Mouse (Mus musculus): ENCODE data around the gene Soat2. TPM values are rescaled to one million over a fixed set of nuclear protein-coding genes. Genes with fewer than 3 reads are reported as not detected.

The Soat2 gene
- 0.10 and 0.14 TPM in 2 replicates for polyA plus RNA-seq (2016; fragmentation: Nextera tagmentation; extraction: Ambion mirVana)

DNA sequence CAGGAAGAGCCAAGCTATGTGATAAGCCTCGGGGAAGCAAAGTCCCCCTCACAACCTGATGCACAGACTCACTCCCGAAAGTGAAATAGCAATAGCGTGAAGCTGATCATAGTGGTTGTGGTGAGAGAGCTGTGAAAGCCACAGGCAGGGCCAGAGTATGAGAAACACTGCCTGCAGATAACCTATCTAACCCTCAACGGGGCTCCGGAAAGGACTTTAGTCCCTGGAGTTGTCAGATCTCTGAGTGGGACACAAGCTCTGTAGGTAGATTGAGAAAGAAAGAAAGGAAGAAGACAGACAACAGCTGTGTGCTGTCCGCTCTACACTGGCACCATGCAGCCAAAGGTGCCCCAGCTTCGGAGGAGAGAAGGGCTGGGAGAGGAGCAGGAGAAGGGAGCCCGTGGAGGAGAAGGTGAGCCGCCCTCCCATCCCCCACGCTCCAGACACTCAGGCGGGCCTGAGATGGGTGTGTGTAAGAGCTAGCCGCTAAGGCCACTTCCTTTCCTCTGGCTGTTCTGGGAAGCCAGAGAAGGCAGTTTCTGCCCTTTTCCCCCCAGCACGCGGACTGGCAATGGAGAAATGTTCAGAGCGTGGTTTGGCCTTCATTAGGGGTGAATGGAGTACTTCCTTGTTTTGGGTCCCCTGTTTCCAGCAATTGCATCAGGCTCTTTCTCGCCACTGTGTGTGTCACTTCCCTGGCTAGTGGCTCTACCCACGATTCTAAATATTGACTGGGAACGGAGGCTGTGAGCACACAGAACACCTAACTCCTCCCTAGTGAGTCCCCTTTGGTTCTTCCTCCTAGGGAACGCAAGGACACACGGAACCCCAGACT lies at the start of gene Soat2:
TSS of gene Soat2 (plus strand) at position 226 of the 835 bp plus-strand sequence.
- WGBS: 60% methylated on average over 20 of the region's 20 CpGs
- no peak within 1 kb of the TSS for H3K27ac ChIP-seq (replicated peaks)

GRCm38 (mm10) chr15:102100996-102101671 lies 49.2 kb upstream of the Soat2 start:
- ATAC-seq (ENCODE audit: low FRiP score, low read depth): 0 out of 2 replicates have a peak, but pooled peaks have one; percentile 5
- H3K27me3 ChIP-seq: peaks cover 84% of the 10 kb centered on the region
- peak overlapping the region; percentile 54 for H3K4me3 ChIP-seq
- H3K4me2 ChIP-seq (replicated peaks): peak overlapping the region; percentile 87
- H3K9ac ChIP-seq (replicated peaks): peak overlapping the region; percentile 62; the same call in 1 of the 2 replicates
- peaks cover 63% of the 10 kb centered on the region for H3K4me1 ChIP-seq
- WGBS: 27% methylated on average over 10 of the region's 10 CpGs
- peaks cover 18% of the 10 kb centered on the region for H3K36me3 ChIP-seq
- no peaks in the 10 kb centered on the region for H3K9me3 ChIP-seq
- H3K27ac ChIP-seq (replicated peaks): peak overlapping the region; percentile 47; the same call in 1 of the 2 replicates

More for the DNA sequence above, at the start of gene Soat2:
- Histone ChIP-seq H3K4me2 (replicated peaks) (no peak within 1 kb of the TSS), H3K4me1 (0 out of 2 replicates have a peak, but pooled peaks cover 2% of the 10 kb centered on the region), H3K4me3 (no peak within 1 kb of the TSS), H3K9me3 (no peaks in the 10 kb centered on the region), H3K9ac (replicated peaks) (no peak within 1 kb of the TSS), H3K36me3 (no peaks in the 10 kb centered on the region), H3K27me3 (peaks cover 7% of the 10 kb centered on the region)
- ATAC-seq (ENCODE audit: low FRiP score, low read depth): no peak

DNA sequence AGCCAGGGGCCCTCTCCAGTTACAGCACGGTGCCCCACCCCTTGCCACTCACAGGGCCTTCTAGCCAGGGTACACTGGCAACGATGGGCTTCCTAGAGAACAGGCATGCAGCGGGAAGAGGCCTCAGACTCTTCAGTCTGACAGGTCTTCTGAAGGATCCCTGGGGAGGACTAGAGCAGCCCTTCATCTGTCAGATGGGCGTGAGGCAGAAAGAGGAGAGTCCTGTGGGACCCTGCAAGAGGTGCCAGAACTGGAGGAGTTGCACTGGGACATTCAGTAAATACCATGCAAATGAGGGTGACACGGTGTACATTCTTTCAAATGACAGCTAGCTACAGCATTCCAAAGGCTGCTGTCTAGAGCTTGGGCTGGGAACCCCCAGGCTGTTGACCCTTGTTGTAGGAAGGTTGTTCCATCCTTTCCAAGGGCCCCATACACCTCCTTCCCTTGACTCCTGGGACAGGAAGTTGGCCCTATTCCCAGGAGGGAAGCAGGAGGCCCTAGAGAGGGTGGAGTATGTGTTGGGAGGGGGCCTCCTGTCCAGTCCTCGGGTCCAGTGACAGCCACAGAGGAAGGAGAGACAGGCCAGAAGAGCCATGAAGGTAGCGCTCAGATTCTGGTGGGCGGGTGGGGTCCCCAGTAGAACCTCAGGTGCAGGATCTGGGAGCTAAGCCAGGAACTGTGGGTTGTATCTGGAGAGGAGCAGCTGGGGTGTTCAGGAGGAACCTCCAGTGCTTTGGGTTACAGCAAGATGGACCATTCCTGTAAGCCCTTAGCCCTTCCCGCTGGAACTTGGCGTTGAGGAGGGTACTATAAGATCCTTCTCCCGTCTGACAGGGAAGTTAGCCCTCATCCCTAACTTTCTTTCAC lies 48.4 kb upstream of the Soat2 start:
- Histone ChIP-seq H3K9me3 (no peaks in the 10 kb centered on the region), H3K36me3 (peaks cover 12% of the 10 kb centered on the region), H3K4me3 (no peak overlapping the region), H3K4me1 (peaks cover 71% of the 10 kb centered on the region), H3K27me3 (peaks cover 92% of the 10 kb centered on the region), H3K9ac (replicated peaks) (no peak overlapping the region), H3K4me2 (replicated peaks) (peak overlapping the region; percentile 87; the same call in 1 of the 2 replicates), H3K27ac (replicated peaks) (peak overlapping the region; percentile 47; the same call in 1 of the 2 replicates)
- no peak for ATAC-seq (ENCODE audit: low FRiP score, low read depth)
- WGBS: 36% methylated on average over 11 of the region's 11 CpGs

- peak overlapping the region; percentile 10; the same call in 1 of the 2 replicates for H3K4me2 ChIP-seq (replicated peaks)
- H3K36me3 ChIP-seq: peaks cover 5% of the 10 kb centered on the region
- H3K9ac ChIP-seq (replicated peaks): 0 out of 2 replicates have a peak overlapping the region, but pooled peaks have one; percentile 32
- H3K27ac ChIP-seq (replicated peaks): peak overlapping the region; percentile 47
- 13% methylated on average over 6 of the region's 6 CpGs for WGBS
- no peaks in the 10 kb centered on the region for H3K9me3 ChIP-seq
- ATAC-seq (ENCODE audit: low FRiP score, low read depth): no peak
- H3K4me1 ChIP-seq: peaks cover 78% of the 10 kb centered on the region
- peaks cover 97% of the 10 kb centered on the region for H3K27me3 ChIP-seq
- H3K4me3 ChIP-seq: no peak overlapping the region
These were observed 47.7 kb upstream of the Soat2 start for GRCm38 (mm10) chr15:102102548-102103121.

DNA sequence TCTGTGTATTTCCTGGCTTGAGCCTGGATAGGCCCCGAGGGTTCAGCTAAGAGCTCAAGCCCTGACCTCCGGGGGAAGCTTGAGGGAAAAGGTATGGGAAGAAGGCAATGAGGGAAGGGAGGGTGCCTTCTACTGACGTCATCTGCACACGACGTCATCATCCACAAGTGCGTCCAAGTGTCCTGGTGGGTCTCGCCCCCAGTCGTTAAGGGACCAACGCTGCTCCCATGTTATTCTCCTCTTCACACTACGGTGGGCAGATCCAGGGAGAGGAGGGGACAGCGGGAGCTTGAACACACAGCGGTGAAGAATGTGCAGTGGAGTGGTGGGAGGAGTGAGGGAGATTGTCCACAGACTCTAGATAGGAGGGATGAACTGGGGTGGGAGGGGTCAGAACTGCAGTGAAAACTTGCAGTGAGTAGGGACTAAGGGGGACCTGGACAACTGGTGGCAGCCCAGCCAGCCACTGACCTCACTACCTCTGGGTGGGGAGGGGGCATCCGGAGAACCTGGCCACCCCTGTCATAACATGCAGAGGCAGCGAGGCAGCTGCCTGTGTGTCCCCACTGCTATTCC lies 46.9 kb upstream of the Soat2 start:
- peaks cover 95% of the 10 kb centered on the region for H3K27me3 ChIP-seq
- no peak for ATAC-seq (ENCODE audit: low FRiP score, low read depth)
- H3K27ac ChIP-seq (replicated peaks): 0 out of 2 replicates have a peak overlapping the region, but pooled peaks have one; percentile 47
- no peak overlapping the region; the same call in 1 of the 2 replicates for H3K4me3 ChIP-seq
- peaks cover 75% of the 10 kb centered on the region for H3K4me1 ChIP-seq
- H3K36me3 ChIP-seq: no peaks in the 10 kb centered on the region
- H3K4me2 ChIP-seq (replicated peaks): peak overlapping the region; percentile 25
- 0 out of 2 replicates have a peak overlapping the region, but pooled peaks have one; percentile 15 for H3K9ac ChIP-seq (replicated peaks)
- H3K9me3 ChIP-seq: no peaks in the 10 kb centered on the region
- WGBS: 9% methylated on average over 14 of the region's 14 CpGs

DNA sequence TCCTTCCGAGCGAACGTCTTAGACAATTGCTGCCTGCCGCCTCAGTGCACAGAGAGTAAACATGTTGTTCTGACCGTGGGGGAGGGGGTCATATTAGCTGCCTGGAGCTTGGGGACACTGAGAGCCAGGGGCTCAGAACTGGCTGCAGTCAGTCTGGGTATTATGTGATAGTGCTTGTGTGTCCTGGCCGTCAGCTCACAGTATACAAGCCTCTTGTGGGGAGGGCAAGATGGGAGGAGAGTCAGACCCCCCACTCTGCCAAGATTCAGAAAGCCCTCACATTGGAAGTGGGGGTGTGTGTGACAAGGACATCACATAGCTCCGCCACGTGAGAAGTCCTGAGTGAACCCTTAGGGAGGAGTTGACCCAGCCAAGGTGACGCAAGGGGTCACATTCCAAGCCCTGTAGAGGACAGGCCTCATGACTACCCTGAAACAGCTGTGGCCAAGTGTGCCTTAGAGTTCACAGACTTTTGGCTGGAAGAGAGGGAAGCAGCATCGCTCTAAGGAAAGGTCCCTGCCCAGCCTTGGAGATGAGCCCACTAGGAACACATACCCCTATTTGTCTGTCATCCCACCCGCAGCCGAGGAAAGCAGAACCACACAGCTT lies 46.3 kb upstream of the Soat2 start:
- H3K4me3 ChIP-seq: no peak overlapping the region; the same call in 1 of the 2 replicates
- peaks cover 89% of the 10 kb centered on the region for H3K27me3 ChIP-seq
- 0 out of 2 replicates have a peak overlapping the region, but pooled peaks have one; percentile 15 for H3K9ac ChIP-seq (replicated peaks)
- no peaks in the 10 kb centered on the region for H3K36me3 ChIP-seq
- ATAC-seq (ENCODE audit: low FRiP score, low read depth): no peak
- H3K27ac ChIP-seq (replicated peaks): no peak overlapping the region
- H3K9me3 ChIP-seq: no peaks in the 10 kb centered on the region
- peaks cover 75% of the 10 kb centered on the region for H3K4me1 ChIP-seq
- H3K4me2 ChIP-seq (replicated peaks): peak overlapping the region; percentile 25
- 25% methylated on average over 12 of the region's 12 CpGs for WGBS

- WGBS: 63% methylated on average over 5 of the region's 5 CpGs
- Histone ChIP-seq H3K27me3 (peaks cover 77% of the 10 kb centered on the region), H3K9me3 (no peaks in the 10 kb centered on the region), H3K4me2 (replicated peaks) (no peak overlapping the region), H3K4me3 (no peak overlapping the region), H3K27ac (replicated peaks) (no peak overlapping the region), H3K4me1 (peaks cover 67% of the 10 kb centered on the region), H3K36me3 (no peaks in the 10 kb centered on the region), H3K9ac (replicated peaks) (no peak overlapping the region)
- ATAC-seq (ENCODE audit: low FRiP score, low read depth): no peak
These were observed 45.0 kb upstream of the Soat2 start for GRCm38 (mm10) chr15:102105360-102105759.

DNA sequence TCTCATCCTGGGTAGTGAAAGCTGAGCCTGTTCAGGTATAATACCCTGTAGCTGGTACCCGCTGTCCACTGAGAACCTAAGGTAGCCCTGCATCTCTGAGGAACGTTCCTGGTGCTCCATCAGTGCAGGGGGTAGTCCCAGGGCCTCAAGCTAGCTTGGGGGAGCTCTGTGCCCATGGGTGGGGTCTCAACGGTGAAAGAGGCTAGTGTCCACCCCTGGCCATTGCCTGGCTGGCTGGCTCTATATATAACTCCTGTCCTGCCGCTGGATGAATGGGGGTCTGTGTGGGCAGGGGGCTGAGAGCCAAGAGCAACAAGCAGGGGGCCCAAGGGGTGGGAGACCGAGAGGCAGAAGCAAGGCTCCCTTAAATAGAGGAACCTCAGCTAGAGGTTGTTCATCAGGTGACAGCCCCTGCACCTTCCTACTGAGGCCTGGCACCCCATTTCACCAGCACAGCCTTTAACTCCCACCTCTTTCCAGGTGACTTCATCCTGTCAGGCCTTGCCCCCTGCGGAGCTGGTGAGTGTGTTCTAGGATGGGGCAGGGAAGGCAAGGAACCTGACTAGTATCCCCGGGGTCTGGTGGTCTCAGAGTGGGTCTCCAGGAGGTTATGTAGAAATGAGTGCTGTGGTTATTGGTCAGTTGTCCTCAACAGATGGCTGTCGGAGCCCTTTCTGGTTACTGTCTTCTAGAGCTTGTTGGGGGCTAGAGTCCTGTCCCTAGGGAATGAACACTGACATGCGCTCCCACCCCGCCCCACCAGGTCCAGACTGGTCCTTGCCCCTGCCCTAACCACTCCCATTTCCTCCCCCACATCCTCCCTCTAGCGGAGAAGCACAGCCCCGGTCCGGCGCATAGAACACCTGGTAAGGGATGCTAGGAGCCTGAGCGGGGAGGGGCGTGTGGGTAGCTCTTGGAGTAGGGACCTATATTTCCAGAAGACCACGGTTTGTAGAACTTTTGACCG lies 44.3 kb upstream of the Soat2 start:
- H3K36me3 ChIP-seq: no peaks in the 10 kb centered on the region
- no peaks in the 10 kb centered on the region for H3K9me3 ChIP-seq
- H3K9ac ChIP-seq (replicated peaks): peak overlapping the region; percentile 24; the same call in 1 of the 2 replicates
- H3K4me1 ChIP-seq: peaks cover 60% of the 10 kb centered on the region
- WGBS: 27% methylated on average over 18 of the region's 18 CpGs
- peaks cover 70% of the 10 kb centered on the region for H3K27me3 ChIP-seq
- peak overlapping the region; percentile 58 for H3K4me2 ChIP-seq (replicated peaks)
- H3K27ac ChIP-seq (replicated peaks): no peak overlapping the region
- no peak for ATAC-seq (ENCODE audit: low FRiP score, low read depth)
- H3K4me3 ChIP-seq: no peak overlapping the region

DNA sequence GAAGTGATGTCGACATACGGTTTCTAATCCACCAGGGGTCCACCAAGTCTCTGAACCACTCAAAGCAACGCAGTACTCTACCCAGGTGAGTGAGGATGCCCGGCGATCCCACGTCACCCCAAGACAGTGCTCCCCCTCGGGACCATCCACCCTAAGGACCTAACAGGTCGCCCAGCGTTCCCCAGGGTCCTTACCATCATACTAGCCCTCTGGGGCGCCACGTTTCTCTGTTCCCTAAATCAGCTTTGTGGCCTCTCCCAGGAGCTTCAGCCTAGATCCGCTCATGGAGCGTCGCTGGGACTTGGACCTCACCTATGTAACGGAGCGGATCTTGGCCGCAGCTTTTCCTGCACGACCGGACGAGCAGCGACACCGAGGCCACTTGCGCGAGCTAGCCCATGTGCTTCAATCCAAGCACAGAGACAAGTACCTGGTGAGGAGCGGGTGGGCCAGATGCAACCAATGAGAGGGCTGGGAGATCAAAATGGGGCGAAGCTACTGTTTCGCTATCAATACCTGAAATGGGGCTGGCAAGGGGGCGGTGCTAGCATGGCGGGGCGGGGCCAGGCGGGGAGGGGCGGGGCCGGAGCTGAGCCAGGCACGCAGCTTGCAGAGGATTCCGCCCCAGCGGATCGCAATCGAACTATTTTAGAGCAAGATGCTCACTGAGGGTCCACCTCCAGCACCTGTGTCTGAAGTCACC lies 43.4 kb upstream of the Soat2 start:
- Histone ChIP-seq H3K27me3 (peaks cover 61% of the 10 kb centered on the region), H3K4me2 (replicated peaks) (peak overlapping the region; percentile 58), H3K4me1 (peaks cover 51% of the 10 kb centered on the region), H3K9me3 (no peaks in the 10 kb centered on the region), H3K4me3 (peak overlapping the region; percentile 35), H3K36me3 (no peaks in the 10 kb centered on the region), H3K27ac (replicated peaks) (no peak overlapping the region), H3K9ac (replicated peaks) (peak overlapping the region; percentile 24; the same call in 1 of the 2 replicates)
- ATAC-seq (ENCODE audit: low FRiP score, low read depth): no peak
- WGBS: 7% methylated on average over 38 of the region's 38 CpGs
